Mouse (Mus musculus): ENCODE measurements around the gene Daxx.

Daxx gene

DNA sequence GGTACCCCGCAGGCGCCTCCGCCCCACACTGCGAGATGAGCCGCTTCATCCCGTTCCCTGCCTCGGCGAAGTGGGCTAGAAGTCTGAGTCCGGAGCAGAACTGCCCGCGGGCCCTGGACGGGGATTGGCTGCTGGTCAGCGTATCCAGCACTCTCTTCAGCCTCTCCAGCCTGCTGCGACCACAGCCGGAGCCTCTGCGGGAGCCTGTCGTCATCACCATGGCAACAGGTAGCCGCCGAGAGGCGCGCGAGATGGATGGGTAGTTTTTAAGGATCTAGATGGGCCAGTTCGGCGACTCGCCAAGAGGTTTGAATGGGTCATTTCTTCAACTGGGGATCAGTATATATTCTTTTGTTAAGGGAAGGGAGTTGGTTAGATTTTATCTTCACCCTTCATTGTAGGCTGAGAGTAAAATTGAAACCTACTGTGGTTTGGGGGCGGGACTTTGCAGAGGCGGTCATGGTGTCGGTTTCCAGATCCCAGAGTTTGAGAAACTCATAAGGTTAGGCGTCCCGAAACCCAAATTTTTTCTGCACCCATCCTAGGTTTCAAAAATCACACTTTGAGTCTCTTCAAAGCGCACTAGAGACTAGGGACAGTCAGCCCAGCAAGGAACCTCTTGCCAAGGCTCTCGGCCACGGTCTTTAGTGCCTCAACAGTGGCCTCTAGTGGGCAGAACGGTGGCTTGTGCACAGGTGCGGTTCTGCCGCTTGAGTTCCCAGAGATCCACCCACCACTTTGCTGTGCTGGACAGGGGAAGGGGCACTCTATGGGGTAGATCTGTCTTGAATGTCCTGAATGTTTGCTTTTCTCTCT, 11.3 kb downstream of the Daxx start:
- DNase-seq (ENCODE audit: low read depth in 2 of 2, low spot score in 2 of 2), result peak; percentile 77 to 87

DNA sequence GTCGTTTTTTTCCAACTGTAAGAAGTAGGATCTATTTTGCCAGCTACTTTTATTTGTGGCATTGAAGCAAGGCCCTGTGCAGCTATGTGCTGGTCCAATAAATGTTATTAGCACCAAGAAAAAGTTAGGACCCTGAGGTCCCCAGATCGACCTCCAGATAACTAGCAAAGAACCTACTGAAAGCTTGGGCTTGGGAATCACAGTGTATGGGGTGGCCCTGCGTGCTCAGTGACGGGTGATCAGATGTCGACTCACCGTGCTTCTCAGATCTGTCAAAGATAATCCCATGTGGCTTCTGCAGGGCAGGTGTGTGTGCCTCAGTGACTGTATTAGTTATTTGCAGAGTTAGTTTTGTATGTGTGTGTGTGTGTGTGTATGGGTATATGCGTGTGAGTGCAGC, 12.1 kb downstream of the Daxx start:
- DNase-seq (ENCODE audit: low read depth in 2 of 2, low spot score in 2 of 2), result no peak

DNA sequence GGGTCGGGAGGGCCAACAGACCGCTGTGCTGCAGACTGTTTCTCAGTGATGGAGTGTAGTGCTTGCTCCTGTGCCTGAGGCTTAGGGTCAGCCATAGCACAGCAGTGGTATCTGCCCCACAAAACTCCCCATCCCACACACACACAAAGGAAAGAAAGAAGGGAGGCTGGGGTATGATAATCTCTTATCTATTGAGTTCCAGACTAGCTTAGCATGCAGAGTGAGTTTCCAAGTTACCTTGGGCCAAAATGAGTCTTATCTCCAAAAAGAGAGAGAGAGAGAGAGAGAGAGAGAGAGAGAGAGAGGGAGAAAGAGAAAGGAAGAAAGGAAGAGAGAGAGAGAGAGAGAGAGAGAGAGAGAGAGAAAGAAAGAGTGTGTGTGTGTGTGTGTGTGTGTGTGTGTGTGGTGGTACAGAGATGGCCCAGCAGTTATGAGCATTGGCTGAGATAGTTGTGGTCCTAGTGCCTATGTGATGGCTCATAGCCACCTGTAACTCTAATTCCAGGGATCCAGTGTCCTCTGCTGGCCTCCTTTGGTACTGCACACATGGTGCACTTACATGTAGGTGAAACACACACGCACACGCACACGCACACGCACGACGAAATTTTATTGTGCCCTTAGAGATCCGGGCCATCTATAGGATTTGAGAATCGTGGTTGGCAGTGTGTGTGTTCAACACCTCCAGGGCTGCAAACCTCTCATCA, 15.5 kb downstream of the Daxx start:
- peak; percentile 68 to 77 for DNase-seq (ENCODE audit: low read depth in 2 of 2, low spot score in 2 of 2)

DNA sequence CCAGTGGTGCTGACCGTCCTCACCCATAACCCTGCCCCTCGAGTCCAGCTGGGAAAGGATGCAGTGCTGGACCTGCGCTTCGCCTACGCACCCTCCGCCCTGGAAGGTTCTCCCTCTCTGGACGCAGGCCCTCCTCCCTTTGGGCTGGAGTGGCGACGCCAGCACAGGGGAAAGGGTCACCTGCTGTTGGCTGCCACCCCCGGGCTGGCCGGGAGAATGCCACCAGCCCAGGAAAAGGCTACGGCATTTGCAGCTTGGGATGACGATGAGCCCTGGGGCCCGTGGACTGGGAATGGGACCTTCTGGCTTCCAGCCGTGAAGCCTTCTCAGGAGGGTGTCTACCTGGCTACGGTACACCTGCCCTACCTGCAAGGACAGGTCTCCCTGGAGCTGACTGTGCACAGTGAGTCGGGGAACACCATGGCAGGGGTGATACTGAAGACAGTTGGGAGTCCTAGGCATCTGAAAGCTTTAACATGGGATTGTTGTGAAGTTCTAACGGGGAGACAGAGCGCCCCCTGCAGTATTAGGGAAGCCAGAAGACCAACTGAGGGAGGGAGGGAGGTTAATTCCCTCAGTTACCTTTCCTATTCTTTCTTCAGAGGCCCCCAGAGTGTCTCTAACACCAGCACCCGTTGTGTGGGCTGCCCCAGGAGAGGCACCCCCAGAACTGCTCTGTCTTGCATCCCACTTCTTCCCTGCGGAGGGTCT, 16.3 kb downstream of the Daxx start:
- DNase-seq (ENCODE audit: low read depth in 2 of 2, low spot score in 2 of 2), result no peak

DNA sequence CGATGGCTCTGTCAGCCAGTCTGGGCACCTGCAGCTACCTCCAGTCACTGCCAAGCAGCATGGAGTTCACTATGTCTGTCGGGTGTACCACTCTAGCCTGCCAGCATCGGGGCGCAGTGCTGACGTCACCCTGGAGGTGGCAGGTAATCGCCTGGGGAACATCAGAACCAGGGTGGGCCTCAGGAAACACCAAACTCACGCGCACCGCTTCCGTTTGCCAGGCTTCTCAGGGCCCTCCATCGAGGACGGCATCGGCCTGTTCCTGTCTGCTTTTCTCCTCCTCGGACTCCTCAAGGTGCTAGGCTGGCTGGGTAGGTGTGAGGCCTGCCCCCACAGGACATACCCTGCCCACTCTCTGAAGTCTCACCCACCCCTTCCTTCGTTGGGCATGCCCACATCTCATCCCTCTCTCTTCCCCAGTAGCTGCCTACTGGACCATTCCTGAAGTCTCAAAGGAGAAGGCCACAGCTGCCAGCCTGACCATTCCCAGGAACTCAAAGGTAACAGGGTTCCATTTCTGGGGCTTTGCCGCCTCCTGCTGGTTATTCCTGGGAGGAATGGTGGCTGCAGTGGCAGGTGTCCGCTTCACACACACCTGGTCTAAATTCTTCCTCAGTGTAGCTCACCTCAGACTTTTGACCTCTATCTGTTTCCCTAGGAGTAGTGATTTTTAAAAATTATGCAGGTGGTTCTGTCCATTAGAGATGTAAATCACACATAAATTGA, 17.2 kb downstream of the Daxx start:
- DNase-seq (ENCODE audit: low read depth in 2 of 2, low spot score in 2 of 2), result no peak

DNA sequence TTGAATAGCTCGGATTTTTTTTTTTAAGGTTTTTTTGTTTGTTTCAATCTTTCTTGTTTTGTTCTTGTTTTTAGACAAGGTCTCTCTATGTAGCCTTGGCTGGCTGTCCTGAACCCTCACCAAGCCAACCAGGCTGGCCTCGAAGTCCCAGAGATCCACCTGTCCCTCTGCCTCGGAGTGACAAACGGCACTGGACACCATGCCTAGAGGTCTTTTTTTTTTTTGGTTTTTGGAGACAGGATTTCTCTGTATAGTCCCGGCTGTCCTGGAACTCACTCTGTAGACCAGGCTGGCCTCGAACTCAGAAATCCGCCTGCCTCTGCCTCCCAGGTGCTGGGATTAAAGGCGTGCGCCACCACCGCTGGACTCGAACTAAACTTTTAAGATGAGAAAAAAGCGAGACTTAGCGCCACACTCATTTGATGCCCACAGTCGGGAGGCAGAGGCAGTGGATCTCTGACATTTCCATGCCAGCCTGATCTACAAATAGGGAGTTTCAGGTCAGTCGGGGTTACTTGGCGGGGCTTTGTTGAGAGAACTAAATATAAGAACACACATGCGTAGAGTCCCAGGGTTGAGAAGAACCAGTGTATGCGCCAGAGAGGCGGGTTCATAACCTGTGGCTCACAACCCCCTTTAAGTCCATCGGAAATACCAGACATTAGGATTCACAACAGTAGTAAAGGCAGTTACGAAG, 19.2 kb downstream of the Daxx start:
- DNase-seq (ENCODE audit: low read depth in 2 of 2, low spot score in 2 of 2), result no peak

DNA sequence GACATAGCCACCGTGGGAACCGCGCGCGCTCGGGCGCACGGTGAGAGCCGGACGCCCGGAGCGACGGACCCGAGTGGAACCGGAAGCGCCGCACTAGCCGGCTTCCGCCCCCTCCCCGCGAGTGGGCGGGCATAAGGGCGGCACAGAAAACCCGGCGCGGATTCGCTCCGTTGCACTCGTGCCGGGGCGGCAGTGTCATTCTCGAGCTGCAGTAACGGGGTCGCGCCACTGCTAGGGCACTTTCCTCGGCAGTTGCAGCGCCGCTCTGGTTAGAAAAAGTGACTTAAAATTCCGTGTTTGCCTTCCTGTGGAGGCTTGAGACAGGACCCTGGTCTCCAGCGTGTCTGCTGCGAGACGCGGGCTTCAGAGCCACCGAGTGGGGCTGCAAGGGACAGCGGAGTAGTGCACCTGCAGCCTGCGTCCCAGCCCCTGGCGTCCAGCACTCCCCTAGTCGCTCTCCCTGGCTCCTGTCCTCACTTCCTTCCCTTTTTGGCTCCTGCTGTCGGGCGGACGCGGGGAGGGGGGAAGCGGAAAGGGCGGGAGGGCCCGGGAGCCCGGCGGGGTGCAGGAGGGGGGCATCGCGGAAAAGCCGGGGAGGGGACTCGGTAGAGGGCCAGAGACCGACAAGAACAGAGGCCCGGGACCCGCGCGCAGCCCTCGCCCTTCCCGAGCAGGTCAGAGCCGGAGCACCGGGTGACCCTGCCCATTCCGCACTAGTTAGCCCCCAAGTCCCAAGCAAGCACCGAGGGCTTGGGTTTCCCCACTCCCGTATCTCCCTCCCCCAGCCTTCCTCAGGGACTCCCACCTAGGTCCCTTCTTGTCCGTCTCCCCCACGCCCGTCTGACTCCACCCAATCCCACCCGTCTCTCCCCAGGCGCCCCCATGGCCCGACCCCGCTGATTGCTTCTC, 20.4 kb downstream of the Daxx start, which contains the start of gene Rgl2:
TSS of gene Rgl2 (plus strand) at position 173 of the 909 bp plus-strand sequence.
- DNase-seq (ENCODE audit: low read depth in 2 of 2, low spot score in 2 of 2), result peak; percentile 93 to 97

DNA sequence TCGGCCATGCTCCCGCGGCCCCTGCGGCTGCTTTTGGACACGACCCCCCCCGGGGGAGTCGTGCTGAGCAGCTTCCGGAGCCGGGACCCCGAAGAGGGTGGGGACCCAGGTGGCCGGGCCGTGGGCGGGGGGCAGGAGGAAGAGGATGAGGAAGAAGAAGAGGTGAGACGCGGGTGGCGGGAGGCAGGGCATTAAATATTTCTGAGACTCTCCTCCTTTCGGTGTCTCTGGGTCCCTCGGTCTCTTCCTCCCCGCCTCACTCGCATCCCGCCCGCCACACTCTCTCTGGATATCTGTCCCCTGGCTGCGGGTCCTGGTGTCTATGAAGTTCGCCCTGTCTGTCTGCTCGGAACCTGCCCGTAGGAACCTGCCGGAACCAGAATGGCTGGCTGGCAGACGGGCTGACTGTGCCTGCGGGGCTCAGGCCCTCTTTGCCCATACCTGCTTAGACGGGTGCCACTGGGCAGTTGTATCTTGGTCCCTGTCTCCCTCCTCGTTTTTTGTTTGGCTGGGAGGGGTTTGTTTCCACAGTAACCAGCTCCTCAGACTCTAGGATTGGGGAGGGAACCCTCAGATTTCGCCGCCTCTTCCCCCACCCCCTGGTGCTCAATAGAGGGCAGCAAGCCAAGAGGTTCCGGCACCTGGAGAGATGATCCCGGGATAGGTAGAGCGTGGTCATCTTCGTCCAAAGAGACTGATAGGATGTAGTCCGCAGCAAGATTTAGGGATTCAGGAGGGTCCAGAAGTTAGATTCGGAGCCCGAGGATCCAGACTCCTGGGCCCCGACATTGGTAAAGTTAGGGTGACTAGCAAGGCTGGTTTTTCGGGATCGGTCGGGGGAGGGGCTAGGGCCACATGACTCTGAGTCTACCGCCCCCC, 21.3 kb downstream of the Daxx start:
- DNase-seq (ENCODE audit: low read depth in 2 of 2, low spot score in 2 of 2), result peak in 1 of 2 experiments; percentile 55

DNA sequence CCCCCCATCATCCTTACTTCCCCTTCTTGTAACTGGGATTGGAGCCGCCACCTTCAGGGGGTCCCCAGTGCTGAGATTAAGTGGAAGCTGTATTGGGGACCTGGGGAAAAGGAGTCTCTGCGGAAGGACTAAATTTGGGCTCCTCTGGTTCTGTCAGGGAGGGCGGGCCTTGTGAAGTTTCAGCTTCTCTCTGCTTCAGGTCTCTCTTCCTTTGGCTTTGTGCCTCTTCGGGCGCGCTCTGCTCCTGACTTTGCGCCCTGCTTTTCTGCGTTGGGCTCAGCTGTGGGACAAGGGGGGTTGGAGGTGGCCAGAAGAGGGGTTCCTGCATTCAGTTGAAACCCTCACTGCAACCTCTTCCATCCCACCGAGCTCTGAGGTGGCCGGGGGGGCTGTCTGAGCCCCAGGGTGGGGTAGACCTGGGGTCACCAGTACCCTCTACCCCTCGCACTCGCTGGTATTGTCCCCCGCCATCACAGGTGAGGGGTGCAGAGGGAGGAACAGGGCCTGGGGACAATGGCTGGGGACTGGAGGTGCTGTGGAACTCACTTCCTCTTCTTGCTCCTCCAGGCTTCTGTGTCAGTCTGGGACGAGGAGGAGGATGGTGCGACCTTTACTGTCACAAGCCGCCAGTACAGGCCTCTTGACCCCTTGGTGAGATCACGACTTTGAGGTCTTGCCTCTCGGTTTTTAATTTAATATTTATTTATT, 22.1 kb downstream of the Daxx start:
- DNase-seq (ENCODE audit: low read depth in 2 of 2, low spot score in 2 of 2), result no peak

DNA sequence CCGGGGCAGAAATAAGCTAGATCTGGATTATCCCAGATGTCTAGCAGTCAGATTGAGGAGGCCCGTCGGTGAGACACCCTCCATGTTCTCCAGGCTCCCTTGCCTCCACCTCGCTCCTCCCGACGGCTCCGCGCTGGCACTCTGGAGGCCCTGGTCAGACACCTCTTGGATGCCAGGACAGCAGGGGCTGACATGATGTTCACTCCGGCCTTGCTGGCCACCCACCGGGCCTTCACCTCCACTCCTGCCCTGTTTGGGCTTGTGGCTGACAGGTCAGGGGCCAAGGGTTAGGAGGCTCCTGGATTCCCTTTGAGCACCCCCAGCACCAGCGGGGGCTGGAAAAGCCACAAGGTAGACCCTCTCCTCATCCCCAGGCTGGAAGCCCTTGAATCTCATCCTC, 22.7 kb downstream of the Daxx start:
- DNase-seq (ENCODE audit: low read depth in 2 of 2, low spot score in 2 of 2), result no peak

DNA sequence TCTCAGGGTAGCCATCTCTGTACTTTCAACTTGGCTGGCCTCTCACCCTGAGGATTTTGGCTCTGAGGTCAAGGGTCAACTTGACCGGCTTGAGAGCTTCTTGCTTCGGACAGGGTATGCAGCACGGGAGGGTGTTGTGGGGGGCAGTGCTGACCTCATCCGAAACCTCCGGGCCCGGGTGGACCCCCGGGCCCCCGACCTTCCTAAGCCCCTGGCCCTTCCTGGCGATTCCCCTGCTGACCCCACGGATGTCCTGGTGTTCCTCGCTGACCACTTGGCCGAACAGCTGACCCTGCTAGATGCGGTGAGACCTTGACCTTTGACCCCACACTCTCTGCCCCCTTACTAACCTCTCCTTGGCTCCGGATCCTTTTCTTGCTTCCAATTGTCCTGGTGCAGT, 23.2 kb downstream of the Daxx start:
- DNase-seq (ENCODE audit: low read depth in 2 of 2, low spot score in 2 of 2), result no peak

DNA sequence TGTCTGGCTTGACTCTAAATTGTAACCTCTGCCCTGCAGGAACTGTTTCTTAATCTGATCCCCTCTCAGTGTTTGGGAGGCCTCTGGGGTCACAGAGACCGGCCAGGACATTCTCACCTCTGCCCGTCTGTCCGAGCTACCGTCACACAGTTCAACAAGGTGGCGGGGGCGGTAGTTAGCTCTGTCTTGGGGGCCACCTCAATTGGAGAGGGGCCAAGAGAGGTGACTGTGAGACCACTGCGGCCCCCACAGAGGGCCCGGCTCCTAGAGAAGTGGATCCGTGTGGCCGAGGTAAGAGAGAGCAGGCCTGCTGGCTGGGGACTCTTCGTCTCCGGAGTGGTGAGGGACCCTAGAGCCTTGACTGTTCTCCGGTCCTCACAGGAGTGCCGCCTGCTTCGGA, 23.8 kb downstream of the Daxx start:
- DNase-seq (ENCODE audit: low read depth in 2 of 2, low spot score in 2 of 2), result no peak

DNA sequence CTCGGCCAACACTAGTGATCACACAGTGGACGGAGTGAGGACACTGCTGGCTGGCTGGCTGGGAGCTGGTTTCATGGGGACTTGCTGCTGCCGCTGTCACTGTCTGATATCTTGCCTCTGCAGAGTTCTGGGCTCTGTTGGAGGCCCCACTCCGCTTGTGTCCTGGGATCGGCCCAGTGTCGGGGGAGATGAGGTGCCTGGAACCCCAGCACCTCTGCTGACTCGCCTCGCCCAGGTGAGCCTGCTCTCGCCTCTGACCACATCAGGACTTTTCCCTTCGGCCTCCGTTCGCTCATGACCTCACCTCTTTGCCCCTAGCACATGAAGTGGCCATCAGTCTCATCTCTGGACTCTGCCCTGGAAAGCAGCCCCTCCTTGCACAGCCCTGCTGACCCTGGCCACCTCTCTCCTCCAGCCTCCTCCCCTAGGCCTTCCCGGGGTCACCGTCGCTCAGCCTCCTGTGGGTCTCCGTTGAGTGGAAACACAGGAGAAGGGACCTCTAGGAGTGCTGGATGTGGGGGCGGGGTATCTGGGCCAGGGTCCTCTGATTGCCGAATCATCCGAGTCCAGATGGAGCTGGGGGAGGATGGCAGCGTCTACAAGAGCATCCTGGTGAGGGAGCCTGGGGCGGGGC, 26.3 kb downstream of the Daxx start:
- DNase-seq (ENCODE audit: low read depth in 2 of 2, low spot score in 2 of 2), result no peak

DNA sequence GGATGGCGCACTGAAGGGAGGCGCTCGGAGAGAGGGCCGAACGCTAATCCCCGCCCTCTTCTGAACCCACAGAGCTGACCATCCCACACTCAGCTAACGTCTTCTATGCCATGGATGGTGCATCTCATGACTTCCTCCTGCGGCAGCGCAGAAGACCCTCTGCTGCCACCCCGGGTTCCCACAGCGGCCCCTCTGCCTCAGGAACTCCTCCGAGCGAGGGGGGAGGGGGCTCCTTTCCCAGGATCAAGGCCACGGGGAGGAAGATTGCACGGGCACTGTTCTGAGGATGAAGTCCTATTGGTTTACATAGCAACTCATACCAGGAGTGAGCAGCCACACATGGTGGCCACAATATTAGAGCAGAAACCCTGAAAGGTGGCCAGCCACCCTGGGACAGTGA, 27.8 kb downstream of the Daxx start:
- no peak for DNase-seq (ENCODE audit: low read depth in 2 of 2, low spot score in 2 of 2)

DNA sequence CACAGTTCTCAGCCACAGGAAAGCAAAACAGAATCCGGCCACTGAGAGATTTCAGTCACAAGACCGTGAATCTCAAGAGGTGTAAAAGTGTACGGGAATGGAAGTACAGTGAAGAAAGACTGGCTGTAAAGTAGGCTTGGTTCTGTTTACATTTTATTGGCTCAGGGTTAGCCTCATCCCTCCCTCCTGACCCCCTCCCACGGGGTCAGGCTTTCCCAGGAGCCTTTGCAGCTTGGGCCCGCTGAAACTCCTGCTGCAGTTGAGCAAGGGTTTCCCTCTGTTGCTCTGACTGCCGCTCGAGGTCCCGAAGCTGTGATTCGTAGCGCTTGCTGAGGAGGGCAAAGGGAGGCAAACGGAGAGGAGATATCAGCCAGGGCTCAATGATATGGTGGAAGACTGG, 29.6 kb downstream of the Daxx start:
- DNase-seq (ENCODE audit: low read depth in 2 of 2, low spot score in 2 of 2), result no peak

DNA sequence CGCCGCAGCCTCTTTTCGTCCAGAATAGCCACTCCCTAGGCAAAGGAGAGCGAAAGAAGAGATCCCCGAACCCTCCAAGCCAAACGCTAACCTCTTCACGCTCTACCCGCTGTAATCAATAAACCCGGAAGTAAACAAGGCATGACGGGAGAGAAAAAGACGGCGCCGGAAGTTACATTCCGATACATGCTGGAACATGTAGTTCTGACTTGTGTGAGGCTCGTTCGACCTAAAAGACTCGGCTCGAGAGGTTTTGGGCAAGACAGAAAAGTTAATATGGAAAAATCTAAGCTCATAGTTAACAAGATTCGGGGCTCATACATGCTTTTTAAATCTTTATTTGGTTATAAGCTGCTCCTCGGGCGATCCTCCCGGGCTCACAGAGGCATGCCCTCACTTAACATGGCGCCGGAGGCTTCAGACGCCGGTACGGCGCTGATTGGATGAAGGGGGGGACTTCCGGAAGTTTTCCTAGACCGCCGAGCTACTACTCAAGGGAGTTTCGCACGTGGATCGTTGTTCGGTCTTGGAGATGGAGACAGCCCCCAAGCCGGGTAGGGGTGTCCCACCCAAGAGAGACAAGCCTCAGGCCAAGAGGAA, 31.1 kb downstream of the Daxx start, which contains the start of the genes Pfdn6 and Wdr46:
TSS of gene Pfdn6 (minus strand) at position 138 of the 600 bp plus-strand sequence.
TSS of gene Wdr46 (plus strand) at position 455 of the 600 bp plus-strand sequence.
- peak; percentile 75 to 79 for DNase-seq (ENCODE audit: low read depth in 2 of 2, low spot score in 2 of 2)

DNA sequence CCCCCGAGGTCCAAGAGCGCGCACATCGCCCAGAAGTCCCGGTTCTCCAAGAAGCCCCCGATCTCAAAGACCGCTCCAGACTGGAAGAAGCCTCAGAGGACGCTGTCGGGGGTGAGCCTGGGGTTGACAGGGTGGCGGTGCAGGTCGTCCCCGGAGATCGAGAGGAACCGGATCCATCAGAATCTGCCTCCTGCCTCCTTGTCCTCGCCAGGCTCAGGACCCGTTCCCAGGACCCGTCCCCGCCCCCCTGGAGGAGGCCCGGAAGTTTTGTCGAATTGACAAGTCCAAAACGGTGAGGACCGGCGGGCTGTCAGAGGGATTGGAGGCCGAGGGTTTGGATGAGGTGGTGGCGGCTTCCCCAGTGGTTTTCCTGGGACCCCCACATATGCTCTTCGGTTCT, 31.8 kb downstream of the Daxx start:
- no peak for DNase-seq (ENCODE audit: low read depth in 2 of 2, low spot score in 2 of 2)

All from CD8-positive naive resting alpha-beta T cell, adult 2 months (primary cell).